Comparison of ENCODE assay signal across 24 mouse cellular contexts in genomic region chr17:82348636-82349035, GRCm38 (mm10).
DNase-seq lines count a peak whose midpoint lies in the region; ATAC-seq and TF ChIP-seq lines count a peak whose summit lies in the region.
"Had no signal": no experiment of that assay in that cellular context is flagged by ENCODE, and none has a peak within 500 bp of the region (broad histone marks: within the 10 kb centered on the region; RNA-seq: fewer than 3 reads in every experiment).

No protein-coding gene starts in this region.

- no peak overlapping the region for H3K27ac ChIP-seq in ES-E14 (ENCODE audit: insufficient read depth, low read depth, low read length, poor library complexity, severe bottlenecking)
- H3K27ac ChIP-seq: embryonic facial prominence, embryonic 10.5 days; embryonic facial prominence, embryonic 12.5 days; forebrain, embryonic 10.5 days; forebrain, embryonic 12.5 days had no signal

- ATAC-seq in inflammation-experienced regulatory T-cells, adult 6 months = no peak
- ATAC-seq: activated CD4-positive, CD25-positive, alpha-beta regulatory T cell, adult 4 months; CD4-positive, CD25-positive, alpha-beta regulatory T cell, adult 4 months; forebrain, embryonic 14.5 days; forebrain, embryonic 16.5 days had no signal

- DNase-seq in ES-E14 (ENCODE audit: low read depth, low spot score) = peak; percentile 42
- peak; percentile 57 for DNase-seq in R1 (ENCODE audit: low read depth, low spot score)
- peak; percentile 21 for DNase-seq in ZHBTc4 (ENCODE audit: low read depth, low spot score)
- no peak for DNase-seq in adrenal gland, adult 2 months
- no peak for DNase-seq in embryo, embryonic 11 days
- DNase-seq: adrenal gland, postnatal 10 days; adrenal gland, postnatal 25 days; cerebellum, adult 11 months; cerebellum, adult 18-20 months; cerebellum, adult 8-10 months; cerebellum, adult 9-11 months; cerebellum, postnatal 14 days; cerebellum, postnatal 36 days had no signal

- no peak overlapping the region for H3K9ac ChIP-seq in ES-E14 (ENCODE audit: insufficient read depth, low read depth, low read length, poor library complexity, severe bottlenecking)
- H3K9ac ChIP-seq: embryonic facial prominence, embryonic 12.5 days; forebrain, embryonic 12.5 days had no signal

- no peaks in the 10 kb centered on the region for H3K36me3 ChIP-seq in ES-E14 (ENCODE audit: control insufficient read depth, insufficient read depth, low read length, poor library complexity, severe bottlenecking)
- H3K36me3 ChIP-seq: embryonic facial prominence, embryonic 10.5 days; embryonic facial prominence, embryonic 12.5 days; forebrain, embryonic 10.5 days; forebrain, embryonic 12.5 days; G1E had no signal

- H3K9me3 ChIP-seq in ES-E14 (ENCODE audit: control insufficient read depth, insufficient read depth, low read depth, low read length) = no peaks in the 10 kb centered on the region
- H3K9me3 ChIP-seq: embryonic facial prominence, embryonic 10.5 days; embryonic facial prominence, embryonic 12.5 days; forebrain, embryonic 10.5 days; forebrain, embryonic 12.5 days had no signal

- in situ Hi-C loops in ES-E14 (cut with MboI; ENCODE audit: low sequenced_read_pairs in 2 of 2, unreplicated experiment in 2 of 2) = no loop called here

- no peak overlapping the region for H3K4me3 ChIP-seq in ES-E14 (ENCODE audit: insufficient read depth in 1 of 2, low read depth in 1 of 2, low read length in 2 of 2, poor library complexity in 1 of 2, severe bottlenecking in 1 of 2)
- H3K4me3 ChIP-seq: embryonic facial prominence, embryonic 10.5 days; embryonic facial prominence, embryonic 12.5 days; erythroblast, embryonic 14.5 days; forebrain, embryonic 10.5 days; forebrain, embryonic 12.5 days had no signal

- peaks cover 0 to 2% of the 10 kb centered on the region in 2 experiments; a peak in 1 of 4 replicates for H3K4me1 ChIP-seq in ES-E14 (ENCODE audit: control insufficient read depth in 2 of 2, insufficient read depth in 2 of 2, low read length in 2 of 2, poor library complexity in 1 of 2)
- H3K4me1 ChIP-seq: embryonic facial prominence, embryonic 10.5 days; embryonic facial prominence, embryonic 12.5 days; forebrain, embryonic 10.5 days; forebrain, embryonic 12.5 days had no signal

TF ChIP-seq in ES-E14, 5 proteins besides CTCF, POLR2A, EP300 and RAD21:
- TF ChIP-seq HCFC1 (IDR thresholded peaks at IDR 0.05; ENCODE audit: borderline replicate concordance, insufficient read depth, low read length) (no peak), ZNF384 (IDR thresholded peaks at IDR 0.05; ENCODE audit: low read depth, low read length) (no peak), ZC3H11A (IDR thresholded peaks at IDR 0.05; ENCODE audit: borderline replicate concordance, low read depth, low read length) (no peak), MAFK (IDR thresholded peaks at IDR 0.05; ENCODE audit: insufficient read depth, low read depth, low read length) (no peak), CHD2 (IDR thresholded peaks at IDR 0.05; ENCODE audit: low read depth, low read length) (no peak)
TF ChIP-seq in ES-E14: peak in this region for 0.

Comparison
In these comparisons a context has a peak if more than half of its experiments do, and no peak if none do; other contexts are left out.
1. DNase-seq: peak in ES-E14 (single experiment), R1 (single experiment) and ZHBTc4 (single experiment); none in adrenal gland, adult 2 months (single experiment) and embryo, embryonic 11 days (single experiment).